Mouse (Mus musculus): ENCODE data around the gene Dvl3. TPM values are rescaled to one million over a fixed set of nuclear protein-coding genes. Genes with fewer than 3 reads are reported as not detected.

Dvl3 gene
- total and polyA plus RNA-seq, 3 experiments: 28.7 to 49.7 (median 46.0) TPM

- Histone ChIP-seq H3K27ac (peak within 1 kb of the TSS; percentile 74), H3K9ac (ENCODE audit: low read depth, low read length) (peak within 1 kb of the TSS; percentile 75), H3K4me3 (peak within 1 kb of the TSS; percentile 93), H3K79me2 (replicated peaks; ENCODE audit: control insufficient read depth, insufficient read depth, low read length) (no peaks in the 10 kb centered on the region), H3K4me1 (ENCODE audit: control insufficient read depth, insufficient read depth, low read length) (no peaks in the 10 kb centered on the region), H3K36me3 (ENCODE audit: control insufficient read depth, insufficient read depth, low read length) (no peaks in the 10 kb centered on the region; the same call in 1 of the 2 replicates), H3K27me3 (ENCODE audit: control insufficient read depth, insufficient read depth, low read length) (no peaks in the 10 kb centered on the region)
- intact Hi-C loops (cut with DNase I): loop anchor here (1.0 to 5.0 kb wide), 6 partner anchors 17 to 218 kb away; partner anchors contain the start of genes Abcc5, Abcf3, Alg3 and Ap2m1
- TF ChIP-seq POLR2A (IDR thresholded peaks at IDR 0.05; ENCODE audit: insufficient read depth, low read depth, low read length) (peak; percentile 82), CTCF (IDR thresholded peaks at IDR 0.05) (peak; percentile 14; the same call in 1 of the 2 replicates), EP300 (IDR thresholded peaks at IDR 0.05; ENCODE audit: insufficient read depth, low read depth, low read length) (peak; percentile 91)
- WGBS: under 1% methylated on average over 49 of the region's 49 CpGs
- DNase-seq: peak; percentile 95 to 97
These were observed 17.9 kb upstream of the Dvl3 start, which contains the start of gene Eif2b5 for GRCm38 (mm10) chr16:20498677-20499475. Eif2b5 (plus strand) TSS chr16:20498817.

- Histone ChIP-seq H3K4me3 (no peak overlapping the region), H3K27ac (no peak overlapping the region), H3K4me1 (ENCODE audit: control insufficient read depth, insufficient read depth, low read length) (no peaks in the 10 kb centered on the region), H3K27me3 (ENCODE audit: control insufficient read depth, insufficient read depth, low read length) (no peaks in the 10 kb centered on the region), H3K9ac (ENCODE audit: low read depth, low read length) (no peak overlapping the region), H3K79me2 (replicated peaks; ENCODE audit: control insufficient read depth, insufficient read depth, low read length) (no peaks in the 10 kb centered on the region), H3K36me3 (ENCODE audit: control insufficient read depth, insufficient read depth, low read length) (no peaks in the 10 kb centered on the region; the same call in 1 of the 2 replicates)
- TF ChIP-seq CTCF (IDR thresholded peaks at IDR 0.05) (no peak), POLR2A (IDR thresholded peaks at IDR 0.05; ENCODE audit: insufficient read depth, low read depth, low read length) (no peak), EP300 (IDR thresholded peaks at IDR 0.05; ENCODE audit: insufficient read depth, low read depth, low read length) (no peak)
- intact Hi-C loops (cut with DNase I): no loop called here
- WGBS: 79% methylated on average over 8 of the region's 8 CpGs
- no peak for DNase-seq
These were observed 10.8 kb upstream of the Dvl3 start for GRCm38 (mm10) chr16:20506000-20506399.

- Histone ChIP-seq H3K36me3 (ENCODE audit: control insufficient read depth, insufficient read depth, low read length) (no peaks in the 10 kb centered on the region), H3K27me3 (ENCODE audit: control insufficient read depth, insufficient read depth, low read length) (no peaks in the 10 kb centered on the region), H3K79me2 (replicated peaks; ENCODE audit: control insufficient read depth, insufficient read depth, low read length) (no peaks in the 10 kb centered on the region), H3K4me1 (ENCODE audit: control insufficient read depth, insufficient read depth, low read length) (no peaks in the 10 kb centered on the region), H3K9ac (ENCODE audit: low read depth, low read length) (no peak overlapping the region), H3K4me3 (no peak overlapping the region), H3K27ac (no peak overlapping the region)
- TF ChIP-seq POLR2A (IDR thresholded peaks at IDR 0.05; ENCODE audit: insufficient read depth, low read depth, low read length): no peak
- TF ChIP-seq EP300 (IDR thresholded peaks at IDR 0.05; ENCODE audit: insufficient read depth, low read depth, low read length): no peak
- TF ChIP-seq CTCF (IDR thresholded peaks at IDR 0.05): peak; percentile 62
- DNase-seq: no peak
- intact Hi-C loops (cut with DNase I): no loop called here
- 73% methylated on average over 3 of the region's 3 CpGs for WGBS
These were observed 7.4 kb upstream of the Dvl3 start for GRCm38 (mm10) chr16:20509349-20509748.

- Histone ChIP-seq H3K36me3 (ENCODE audit: control insufficient read depth, insufficient read depth, low read length) (no peaks in the 10 kb centered on the region), H3K4me1 (ENCODE audit: control insufficient read depth, insufficient read depth, low read length) (no peaks in the 10 kb centered on the region), H3K9ac (ENCODE audit: low read depth, low read length) (no peak overlapping the region), H3K79me2 (replicated peaks; ENCODE audit: control insufficient read depth, insufficient read depth, low read length) (no peaks in the 10 kb centered on the region), H3K27me3 (ENCODE audit: control insufficient read depth, insufficient read depth, low read length) (no peaks in the 10 kb centered on the region), H3K27ac (no peak overlapping the region), H3K4me3 (no peak overlapping the region)
- TF ChIP-seq CTCF (IDR thresholded peaks at IDR 0.05) (no peak), EP300 (IDR thresholded peaks at IDR 0.05; ENCODE audit: insufficient read depth, low read depth, low read length) (no peak), POLR2A (IDR thresholded peaks at IDR 0.05; ENCODE audit: insufficient read depth, low read depth, low read length) (no peak)
- no peak for DNase-seq
- WGBS: 84% methylated on average over 7 of the region's 7 CpGs
- intact Hi-C loops (cut with DNase I): no loop called here
These were observed 5.4 kb upstream of the Dvl3 start for GRCm38 (mm10) chr16:20511277-20511847.

GRCm38 (mm10) chr16:20516032-20516431, 750 bp upstream of the Dvl3 start:
- Histone ChIP-seq H3K9ac (ENCODE audit: low read depth, low read length) (no peak overlapping the region), H3K4me1 (ENCODE audit: control insufficient read depth, insufficient read depth, low read length) (no peaks in the 10 kb centered on the region; the same call in 1 of the 2 replicates), H3K27me3 (ENCODE audit: control insufficient read depth, insufficient read depth, low read length) (no peaks in the 10 kb centered on the region), H3K27ac (peak overlapping the region; percentile 67), H3K36me3 (ENCODE audit: control insufficient read depth, insufficient read depth, low read length) (no peaks in the 10 kb centered on the region), H3K4me3 (peak overlapping the region; percentile 66), H3K79me2 (replicated peaks; ENCODE audit: control insufficient read depth, insufficient read depth, low read length) (peaks cover 2% of the 10 kb centered on the region; the same call in 1 of the 2 replicates)
- no peak for TF ChIP-seq POLR2A (IDR thresholded peaks at IDR 0.05; ENCODE audit: insufficient read depth, low read depth, low read length)
- intact Hi-C loops (cut with DNase I): loop anchor here (1.0 to 5.0 kb wide), 4 partner anchors 18 to 136 kb away; partner anchors contain the start of genes Abcf3, Alg3, Eef1akmt4 and Eif2b5
- DNase-seq: no peak

Measured in heart, adult 2 months (tissue).